Mouse (Mus musculus): ENCODE data around the gene 9330182O14Rik. TPM values are rescaled to one million over a fixed set of nuclear protein-coding genes. Genes with fewer than 3 reads are reported as not detected.

The 9330182O14Rik gene
- not detected for total RNA-seq (2021)
- long read RNA-seq, experiment 1: 0 reads
- long read RNA-seq, experiment 2: 0 reads

- no peak for DNase-seq (ENCODE audit: low spot score)
Observed at GRCm38 (mm10) chr15:40134152-40134792, at the start of gene 9330182O14Rik. 9330182O14Rik (plus strand) TSS chr15:40134365.

GRCm38 (mm10) chr15:40103304-40103703 lies 30.9 kb upstream of the 9330182O14Rik start:
- no peak for DNase-seq (ENCODE audit: low spot score)

- no peak for DNase-seq (ENCODE audit: low spot score)
Observed at GRCm38 (mm10) chr15:40105712-40106111, 28.5 kb upstream of the 9330182O14Rik start.

- no peak for DNase-seq (ENCODE audit: low spot score)
Observed at GRCm38 (mm10) chr15:40113888-40114576, 20.1 kb upstream of the 9330182O14Rik start.

- no peak for DNase-seq (ENCODE audit: low spot score)
Observed at GRCm38 (mm10) chr15:40114600-40115271, 19.4 kb upstream of the 9330182O14Rik start.

- no peak for DNase-seq (ENCODE audit: low spot score)
Observed at GRCm38 (mm10) chr15:40116396-40116795, 17.8 kb upstream of the 9330182O14Rik start.

GRCm38 (mm10) chr15:40124211-40124953 lies 9.8 kb upstream of the 9330182O14Rik start:
- peak; percentile 35 for DNase-seq (ENCODE audit: low spot score)

GRCm38 (mm10) chr15:40129496-40129895 lies 4.7 kb upstream of the 9330182O14Rik start:
- DNase-seq (ENCODE audit: low spot score): no peak

- DNase-seq (ENCODE audit: low spot score): peak; percentile 69
Observed at GRCm38 (mm10) chr15:40130880-40131478, 3.2 kb upstream of the 9330182O14Rik start.

- DNase-seq (ENCODE audit: low spot score): no peak
Observed at GRCm38 (mm10) chr15:40132408-40132807, 1.8 kb upstream of the 9330182O14Rik start.

- DNase-seq (ENCODE audit: low spot score): no peak
Observed at GRCm38 (mm10) chr15:40144221-40144620, 10.1 kb downstream of the 9330182O14Rik start.

- DNase-seq (ENCODE audit: low spot score): no peak
Observed at GRCm38 (mm10) chr15:40157683-40158082, 23.5 kb downstream of the 9330182O14Rik start.

- peak; percentile 63 for DNase-seq (ENCODE audit: low spot score)
Observed at GRCm38 (mm10) chr15:40166560-40167275, 32.6 kb downstream of the 9330182O14Rik start.

- DNase-seq (ENCODE audit: low spot score): no peak
Observed at GRCm38 (mm10) chr15:40167276-40168139, 33.3 kb downstream of the 9330182O14Rik start.

- DNase-seq (ENCODE audit: low spot score): no peak
Observed at GRCm38 (mm10) chr15:40168140-40168688, 34.0 kb downstream of the 9330182O14Rik start.

GRCm38 (mm10) chr15:40169061-40169460 lies 34.9 kb downstream of the 9330182O14Rik start:
- no peak for DNase-seq (ENCODE audit: low spot score)

GRCm38 (mm10) chr15:40169705-40170104 lies 35.5 kb downstream of the 9330182O14Rik start:
- no peak for DNase-seq (ENCODE audit: low spot score)

- no peak for DNase-seq (ENCODE audit: low spot score)
Observed at GRCm38 (mm10) chr15:40179423-40179822, 45.3 kb downstream of the 9330182O14Rik start.

GRCm38 (mm10) chr15:40187017-40187416 lies 52.9 kb downstream of the 9330182O14Rik start:
- DNase-seq (ENCODE audit: low spot score): no peak
